Comparison of ENCODE assay signal across 8 mouse cellular contexts in genomic region chr10:40583584-40584255, GRCm38 (mm10). TPM values are rescaled to one million over a fixed set of nuclear protein-coding genes. Genes with fewer than 3 reads are reported as not detected.
DNase-seq lines count a peak whose midpoint lies in the region; ATAC-seq lines count a peak whose summit lies in the region.

No protein-coding gene starts in this region.

- intact Hi-C loops in heart, postnatal 25 days (cut with DNase I), result no loop called here

- no peak for ATAC-seq in erythroblast, adult 5-6 weeks (replicated peaks; ENCODE audit: low FRiP score, poor library complexity, severe bottlenecking)

- DNase-seq in heart, postnatal 4 days, result peak; percentile 37
- no peak for DNase-seq in heart, postnatal 25 days (ENCODE audit: low spot score)
- DNase-seq in right cerebral cortex, postnatal 14 days, result peak; percentile 37
- DNase-seq in right cerebral cortex, adult 2 months (ENCODE audit: low spot score in 2 of 2), result no peak
- DNase-seq in c-Kit-positive CD71-negative TER-119-negative erythroid progenitor cells, embryonic 14.5 days (ENCODE audit: low read depth), result peak; percentile 33
- peak; percentile 29 for DNase-seq in naive thymus-derived CD4-positive, alpha-beta T cell, adult 2 months (ENCODE audit: low read depth)
- DNase-seq in adrenal gland, postnatal 4 days (ENCODE audit: low spot score in 2 of 2), result no peak

RNA-seq across cellular contexts. Expression of gene Slc22a16, which starts 13.6 kb away (rescaled TPM):
- not detected for total RNA-seq in heart, postnatal 4 days (2021)
- total RNA-seq in heart, postnatal 25 days (2021), result not detected
- not detected in 2 replicates for total RNA-seq in erythroblast, adult 5-6 weeks (2015; ENCODE audit: low replicate concordance)
- not detected in 2 replicates for total RNA-seq in erythroblast, adult 5-6 weeks (2017; ENCODE audit: low replicate concordance)
- total RNA-seq in adrenal gland, postnatal 4 days (2021), result not detected

RNA-seq across cellular contexts. Expression of gene Ddo, which starts 46.1 kb away (rescaled TPM):
- 10 to 100 TPM; 23.4 to 24.7 TPM for total RNA-seq in heart, postnatal 4 days (2021)
- total RNA-seq in heart, postnatal 25 days (2021), result 10 to 100 TPM; 39.0 to 39.4 TPM
- total RNA-seq in erythroblast, adult 5-6 weeks (2015; ENCODE audit: low replicate concordance), result not detected in 2 replicates
- total RNA-seq in erythroblast, adult 5-6 weeks (2017; ENCODE audit: low replicate concordance), result not detected in 2 replicates
- 1 to 10 TPM; 6.6 to 7.4 TPM for total RNA-seq in adrenal gland, postnatal 4 days (2021)

Comparison
In these comparisons a context has a peak if more than half of its experiments do, and no peak if none do; other contexts are left out.
1. DNase-seq: peak in heart, postnatal 4 days (single experiment), right cerebral cortex, postnatal 14 days (single experiment), c-Kit-positive CD71-negative TER-119-negative erythroid progenitor cells, embryonic 14.5 days (single experiment) and naive thymus-derived CD4-positive, alpha-beta T cell, adult 2 months (single experiment); none in heart, postnatal 25 days (single experiment), right cerebral cortex, adult 2 months (0 of 2) and adrenal gland, postnatal 4 days (0 of 2).
2. RNA of gene Ddo, which starts 46.1 kb away (total RNA-seq): 39.0 to 39.4 TPM in heart, postnatal 25 days, 23.4 to 24.7 TPM in heart, postnatal 4 days and 6.6 to 7.4 TPM in adrenal gland, postnatal 4 days; not detected in erythroblast, adult 5-6 weeks; every median in the first group is over 4 times any median in the second.